Mouse (Mus musculus) thymus, postnatal 36 days (tissue): Measurements from ENCODE around the gene Gm11213.

Source experiments
- DNase-seq, 2 experiments: peaks; one replicate each; pipeline ENCODE4 v3.0.0; 2022; ENCODE audit warnings: mixed read lengths in 2 of 2

Gene Gm11213

GRCm38 (mm10) chr4:63604945-63605344 is at the start of gene Gm11213:
TSS of gene Gm11213 (minus strand) at chr4:63605261.
- DNase-seq = no peak

GRCm38 (mm10) chr4:63654381-63654780 is 49.3 kb upstream of the Gm11213 start:
- DNase-seq = peak in 1 of 2 experiments; percentile 9

GRCm38 (mm10) chr4:63643956-63644726 is 39.1 kb upstream of the Gm11213 start:
- no peak for DNase-seq

GRCm38 (mm10) chr4:63639842-63640241 is 34.8 kb upstream of the Gm11213 start:
- DNase-seq = no peak

- DNase-seq = no peak
Measured at GRCm38 (mm10) chr4:63638603-63639002, 33.5 kb upstream of the Gm11213 start.

GRCm38 (mm10) chr4:63633181-63633580 is 28.1 kb upstream of the Gm11213 start:
- DNase-seq = no peak

- no peak for DNase-seq
Measured at GRCm38 (mm10) chr4:63627111-63627510, 22.1 kb upstream of the Gm11213 start.

GRCm38 (mm10) chr4:63625563-63626080 is 20.6 kb upstream of the Gm11213 start:
- no peak for DNase-seq

GRCm38 (mm10) chr4:63622378-63622835 is 17.3 kb upstream of the Gm11213 start, which contains the start of gene Tex48:
TSS of gene Tex48 (minus strand) at chr4:63622428.
- DNase-seq = peak; percentile 34 to 42

- DNase-seq = no peak
Measured at GRCm38 (mm10) chr4:63621861-63622260, 16.8 kb upstream of the Gm11213 start.

- DNase-seq = no peak
Measured at GRCm38 (mm10) chr4:63608391-63608790, 3.3 kb upstream of the Gm11213 start.

GRCm38 (mm10) chr4:63605968-63606367 is 907 bp upstream of the Gm11213 start:
- DNase-seq = no peak

- no peak for DNase-seq
Measured at GRCm38 (mm10) chr4:63605545-63605944, 484 bp upstream of the Gm11213 start.

- no peak for DNase-seq
Measured at GRCm38 (mm10) chr4:63601263-63601662, 3.8 kb downstream of the Gm11213 start.

GRCm38 (mm10) chr4:63600786-63601185 is 4.3 kb downstream of the Gm11213 start:
- no peak for DNase-seq

GRCm38 (mm10) chr4:63596010-63596409 is 9.1 kb downstream of the Gm11213 start:
- no peak for DNase-seq

- DNase-seq = no peak
Measured at GRCm38 (mm10) chr4:63595259-63595658, 9.8 kb downstream of the Gm11213 start.

- no peak for DNase-seq
Measured at GRCm38 (mm10) chr4:63594459-63595110, 10.5 kb downstream of the Gm11213 start.

- no peak for DNase-seq
Measured at GRCm38 (mm10) chr4:63590538-63590937, 14.5 kb downstream of the Gm11213 start.

GRCm38 (mm10) chr4:63589987-63590386 is 15.1 kb downstream of the Gm11213 start:
- no peak for DNase-seq

- DNase-seq = no peak
Measured at GRCm38 (mm10) chr4:63586240-63586639, 18.8 kb downstream of the Gm11213 start.

- no peak for DNase-seq
Measured at GRCm38 (mm10) chr4:63585216-63585615, 19.8 kb downstream of the Gm11213 start.

- no peak for DNase-seq
Measured at GRCm38 (mm10) chr4:63582580-63582979, 22.5 kb downstream of the Gm11213 start.

GRCm38 (mm10) chr4:63580078-63580477 is 25.0 kb downstream of the Gm11213 start:
- DNase-seq = no peak
